Mouse (Mus musculus): ENCODE measurements around the gene Mapk8ip3.
"Not testable (repeated sequence)": the region's sequence is repeated elsewhere in the genome, so short reads cannot be mapped to it uniquely, and the experiment has no call there.

The Mapk8ip3 gene

DNA sequence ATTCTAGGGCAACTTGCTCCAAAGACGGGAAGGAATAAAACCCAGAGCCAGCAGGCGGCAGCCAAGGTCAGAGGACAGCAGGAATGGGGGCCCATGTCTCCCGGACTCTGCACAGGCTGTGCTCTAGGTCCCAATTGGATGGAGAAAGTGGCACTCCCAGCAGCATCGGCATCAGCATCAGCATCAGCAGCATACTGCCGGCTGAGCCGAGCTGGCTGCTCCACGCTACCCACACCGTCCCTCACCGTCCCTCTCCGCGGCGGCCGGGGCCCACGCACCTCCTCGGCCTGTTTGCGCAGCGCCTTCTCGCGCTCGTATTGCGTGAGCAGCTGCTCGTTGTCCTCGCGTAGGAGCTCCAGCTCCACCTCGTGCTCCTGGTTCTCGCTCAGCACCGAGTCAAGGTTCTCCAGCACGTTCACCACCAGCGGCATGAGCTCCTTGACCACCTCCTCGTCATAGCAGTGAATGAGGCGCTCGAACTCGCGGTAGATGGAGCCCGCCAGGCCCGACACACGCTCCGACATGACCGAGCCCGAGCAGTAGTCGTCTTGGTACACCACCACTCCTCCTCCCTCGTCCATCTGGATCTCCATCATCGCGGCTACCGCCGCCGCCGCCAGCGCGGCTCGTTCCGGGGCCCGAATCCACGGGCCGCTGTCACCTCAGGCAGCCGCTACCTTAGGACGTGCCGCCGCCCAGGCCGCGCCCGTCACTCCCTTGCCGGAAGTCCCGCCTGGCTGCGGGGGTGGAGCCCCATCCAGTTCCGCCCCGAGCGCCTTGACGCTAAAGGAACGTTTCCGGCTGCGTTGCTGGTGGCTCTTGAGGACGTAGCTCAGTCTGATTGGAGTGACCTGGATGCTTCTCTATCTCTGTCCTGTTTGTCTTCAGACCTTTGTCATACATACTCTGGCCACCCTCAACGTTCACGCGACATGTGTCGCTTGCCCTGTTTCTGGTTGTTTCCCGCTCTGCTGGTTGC lies at the start of gene Mapk8ip3:
Gene Mapk8ip3 (minus strand): TSS at position 719 of the 979 bp plus-strand sequence.
- DNase-seq (ENCODE audit: low read depth in 1 of 2, low spot score in 2 of 2): peak; percentile 84 to 92

DNA sequence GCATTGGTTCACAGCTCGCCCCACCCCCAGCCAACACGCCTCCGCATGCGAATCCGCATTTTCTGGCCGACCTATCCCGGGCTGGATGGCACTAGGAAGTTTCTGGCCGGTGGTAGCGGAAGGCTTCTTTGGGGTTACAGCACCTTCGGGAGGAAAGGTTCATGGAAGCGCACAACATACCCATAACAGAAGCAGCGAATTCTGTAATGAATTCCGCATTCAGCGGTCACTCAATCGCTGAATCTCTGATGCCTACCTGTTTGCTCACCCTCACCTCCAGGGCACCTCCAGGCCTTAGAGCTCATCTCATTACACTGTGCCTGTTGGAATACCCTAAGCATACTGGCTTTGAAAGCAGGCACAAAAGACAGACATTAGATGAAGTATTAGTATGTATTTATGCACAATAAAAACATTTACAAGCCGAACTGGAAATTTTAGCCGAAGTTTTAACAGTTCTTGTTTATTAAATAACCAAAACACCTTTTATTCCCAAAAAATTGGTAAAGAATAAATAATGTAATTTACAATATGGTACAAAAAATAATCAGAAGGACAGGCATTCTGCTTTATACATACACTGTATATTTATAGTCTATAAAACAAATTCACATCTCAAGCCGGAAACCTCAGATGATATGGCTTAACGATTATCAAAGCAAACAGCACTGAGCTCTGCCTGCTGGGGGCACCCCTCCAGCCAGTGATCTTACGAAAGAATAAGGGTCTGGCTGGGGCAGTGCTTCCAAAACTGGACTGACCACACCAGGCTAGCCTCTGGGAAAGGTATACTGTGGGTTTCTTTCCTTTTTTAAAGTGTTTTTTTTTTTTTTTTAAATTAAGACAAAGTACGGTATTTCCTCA lies 24.3 kb upstream of the Mapk8ip3 start:
- DNase-seq (ENCODE audit: low read depth in 1 of 2, low spot score in 2 of 2): no peak

DNA sequence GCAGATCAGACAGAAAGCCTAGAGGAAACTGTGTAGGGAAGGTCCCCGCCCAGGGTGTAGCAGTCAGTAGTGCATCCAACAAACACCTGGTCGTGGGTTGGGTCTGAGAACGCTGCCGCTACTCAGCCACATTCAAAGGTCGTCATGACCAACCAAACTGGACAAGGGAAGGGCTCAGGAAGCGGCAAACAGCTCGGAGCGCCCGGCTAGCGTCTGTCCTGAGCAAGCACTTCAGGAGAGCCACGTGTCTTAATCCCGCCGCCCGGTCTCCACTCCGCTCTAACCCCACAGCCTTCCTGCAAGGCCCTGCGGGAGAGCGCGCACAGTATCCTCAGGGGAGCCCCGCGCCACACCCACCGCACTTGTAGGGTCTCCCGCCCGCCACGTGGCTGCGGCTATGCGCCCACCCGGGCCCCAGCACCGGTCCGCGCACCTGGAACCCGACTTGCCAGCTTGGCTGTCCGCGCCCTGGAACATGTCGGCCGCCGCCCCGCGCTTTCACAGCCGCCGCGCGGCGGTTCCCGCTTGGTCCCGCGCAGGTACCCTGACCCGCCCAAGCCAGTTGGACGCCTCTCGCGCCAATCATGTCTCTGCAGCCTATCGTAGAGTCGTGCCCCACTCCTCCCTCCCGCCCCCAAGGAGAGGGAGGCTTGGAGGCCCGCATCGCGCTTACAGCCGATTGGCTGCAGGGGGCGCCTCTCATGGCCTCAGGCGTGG lies 23.5 kb upstream of the Mapk8ip3 start, which contains the start of gene Jpt2:
Gene Jpt2 (minus strand): TSS at position 555 of the 717 bp plus-strand sequence.
- DNase-seq (ENCODE audit: low read depth in 1 of 2, low spot score in 2 of 2): peak; percentile 94 to 95

DNA sequence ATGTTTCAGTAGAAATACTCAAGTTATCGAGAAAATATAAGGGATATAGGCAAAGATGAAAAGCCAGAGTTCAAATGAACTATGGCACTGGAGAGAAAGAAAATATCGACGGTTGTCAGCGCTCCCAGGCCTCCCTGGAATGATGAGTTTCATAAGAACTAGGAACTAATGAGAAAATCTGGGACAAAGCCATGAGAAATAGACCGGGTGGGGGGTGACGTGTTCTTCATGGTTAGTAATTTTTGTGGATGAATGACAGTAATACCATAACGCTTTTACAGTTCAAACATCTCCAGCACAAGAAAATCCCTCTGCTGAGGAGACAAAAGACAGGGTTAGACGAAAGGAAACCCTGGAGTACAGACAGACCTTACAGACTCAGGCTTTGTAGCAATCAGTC lies 22.6 kb upstream of the Mapk8ip3 start:
- no peak for DNase-seq (ENCODE audit: low read depth in 1 of 2, low spot score in 2 of 2)

DNA sequence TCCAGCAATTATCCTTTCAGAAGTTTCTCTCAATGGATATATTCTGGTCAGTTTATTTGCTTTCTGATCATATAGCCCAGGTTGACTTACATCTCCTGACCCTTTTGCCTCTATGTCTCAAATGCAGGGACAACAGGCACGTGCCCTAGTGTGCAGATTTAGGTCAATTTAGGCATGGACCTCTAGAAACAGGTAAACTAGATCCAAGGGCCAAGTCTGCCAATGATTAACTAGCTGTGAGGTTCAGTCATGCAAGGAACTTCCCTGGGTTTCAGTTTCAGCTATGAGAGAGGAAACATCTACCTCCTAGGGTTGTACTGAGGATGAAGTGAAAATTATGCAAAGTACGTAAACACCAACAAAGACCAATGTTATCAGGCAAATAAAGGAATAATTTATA lies 16.5 kb upstream of the Mapk8ip3 start:
- no peak for DNase-seq (ENCODE audit: low read depth in 1 of 2, low spot score in 2 of 2)

DNA sequence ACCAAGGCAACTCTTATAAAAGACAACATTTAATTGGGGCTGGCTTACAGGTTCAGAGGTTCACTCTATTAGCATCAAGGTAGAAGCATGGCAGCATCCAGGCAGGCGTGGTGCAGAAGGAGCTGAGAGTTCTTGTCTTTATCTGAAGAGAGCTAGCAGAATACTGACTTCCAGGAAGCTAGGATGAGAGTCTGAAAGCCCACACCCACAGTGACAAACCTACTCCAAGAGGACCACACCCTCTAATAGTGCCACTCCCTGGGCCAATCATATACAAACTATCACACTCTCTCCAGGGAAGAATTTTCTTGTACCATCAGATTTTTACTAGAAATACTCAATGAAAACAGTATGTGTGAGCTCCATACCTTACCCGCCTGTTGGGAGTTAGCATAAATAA lies 13.9 kb upstream of the Mapk8ip3 start:
- no peak for DNase-seq (ENCODE audit: low read depth in 1 of 2, low spot score in 2 of 2)

DNA sequence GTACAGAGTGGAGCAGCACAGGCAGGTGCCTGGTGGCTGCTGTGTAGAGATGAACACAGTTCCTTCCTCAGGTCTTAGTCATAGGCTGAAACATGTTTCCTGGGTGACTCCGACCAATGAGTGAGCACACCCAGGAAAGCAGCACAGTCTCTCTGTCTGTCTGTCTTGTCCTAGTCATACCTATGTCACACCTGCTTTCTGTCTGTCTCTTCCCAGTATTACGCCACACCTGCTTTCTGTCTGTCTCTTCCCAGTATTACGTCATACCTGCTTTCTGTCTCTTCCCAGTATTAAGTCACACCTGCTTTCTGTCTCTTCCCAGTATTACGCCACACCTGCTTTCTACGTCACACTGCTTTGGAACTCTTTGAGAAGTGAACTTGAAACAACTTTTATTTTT lies 11.4 kb upstream of the Mapk8ip3 start:
- no peak for DNase-seq (ENCODE audit: low read depth in 1 of 2, low spot score in 2 of 2)

DNA sequence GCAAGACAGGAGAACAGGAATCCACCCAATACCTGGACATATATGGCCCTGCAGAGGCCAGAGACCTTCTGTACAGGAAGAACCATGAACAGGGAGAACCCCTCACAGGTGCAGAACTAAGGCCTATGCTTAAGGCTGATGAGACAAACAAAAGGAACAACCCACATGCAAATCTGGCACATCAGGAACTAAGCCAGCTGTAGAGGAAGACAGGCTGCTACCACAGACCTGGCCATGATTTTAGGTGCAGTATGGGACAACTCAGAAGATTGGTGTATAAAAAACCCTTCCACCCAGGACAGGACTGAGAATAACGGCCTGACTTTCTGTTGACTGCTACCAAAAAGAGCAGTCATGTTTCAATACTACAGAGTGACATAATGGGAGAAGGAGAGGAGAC lies 6.8 kb upstream of the Mapk8ip3 start:
- not testable (repeated sequence) for DNase-seq (ENCODE audit: low read depth in 1 of 2, low spot score in 2 of 2)

DNA sequence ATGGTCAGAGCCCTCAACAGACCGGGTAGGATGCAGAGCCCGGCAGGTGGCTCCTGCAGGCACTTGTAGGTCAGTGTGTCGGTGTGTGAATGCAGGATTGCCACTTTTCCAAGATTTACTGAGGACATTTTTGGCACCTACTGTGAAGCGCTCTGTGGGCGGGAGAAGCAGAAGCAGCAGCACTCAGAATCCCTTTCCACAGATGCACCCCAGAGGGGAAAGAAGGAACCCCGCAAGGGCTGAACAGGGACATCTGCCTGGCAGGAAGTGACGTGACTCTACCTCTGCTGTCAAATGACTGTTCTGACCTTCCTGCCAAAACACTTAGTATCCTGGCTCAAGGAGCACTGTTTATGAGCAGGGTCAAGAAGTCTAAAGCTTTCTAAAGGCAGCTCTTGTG lies 6.3 kb upstream of the Mapk8ip3 start:
- DNase-seq (ENCODE audit: low read depth in 1 of 2, low spot score in 2 of 2): no peak

DNA sequence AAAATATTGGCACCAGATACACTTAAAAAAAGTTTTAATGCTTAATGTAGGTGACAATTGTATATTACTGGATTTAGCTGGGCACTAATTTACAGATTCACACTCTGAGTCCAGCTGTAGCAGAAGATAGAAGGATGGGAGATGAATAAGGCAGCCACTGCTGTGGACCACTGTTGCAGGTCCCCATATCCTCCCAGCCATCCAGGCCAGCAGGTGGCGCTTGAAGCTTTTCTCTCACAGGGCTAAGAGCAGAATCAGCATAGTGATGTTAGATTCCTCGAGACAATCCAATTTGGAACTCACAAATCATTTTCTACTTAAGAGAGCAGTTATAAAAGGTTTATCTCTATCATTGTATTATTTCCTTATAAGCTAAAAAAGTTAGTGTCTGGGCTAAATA lies 5.7 kb upstream of the Mapk8ip3 start:
- peak in 1 of 2 experiments; percentile 7 for DNase-seq (ENCODE audit: low read depth in 1 of 2, low spot score in 2 of 2)

DNA sequence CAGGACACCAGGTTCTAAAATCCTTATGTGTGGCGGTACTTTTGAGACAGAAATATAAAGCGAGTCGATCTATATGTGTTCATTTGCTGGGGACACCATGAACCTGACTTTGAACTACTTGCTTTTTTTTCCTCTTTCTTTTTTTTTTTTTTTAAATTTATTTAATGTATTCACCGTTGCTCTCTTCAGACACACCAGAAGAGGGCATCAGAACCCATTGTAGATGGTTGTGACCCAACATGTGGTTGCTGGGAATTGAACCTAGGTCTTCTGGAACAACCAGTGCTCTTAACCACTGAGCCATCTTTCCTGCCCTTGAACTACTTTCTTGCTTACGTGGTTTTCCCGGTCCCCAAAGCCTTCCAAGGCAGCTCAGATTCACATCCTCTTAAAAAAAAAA lies 489 bp upstream of the Mapk8ip3 start:
- DNase-seq (ENCODE audit: low read depth in 1 of 2, low spot score in 2 of 2): no peak

DNA sequence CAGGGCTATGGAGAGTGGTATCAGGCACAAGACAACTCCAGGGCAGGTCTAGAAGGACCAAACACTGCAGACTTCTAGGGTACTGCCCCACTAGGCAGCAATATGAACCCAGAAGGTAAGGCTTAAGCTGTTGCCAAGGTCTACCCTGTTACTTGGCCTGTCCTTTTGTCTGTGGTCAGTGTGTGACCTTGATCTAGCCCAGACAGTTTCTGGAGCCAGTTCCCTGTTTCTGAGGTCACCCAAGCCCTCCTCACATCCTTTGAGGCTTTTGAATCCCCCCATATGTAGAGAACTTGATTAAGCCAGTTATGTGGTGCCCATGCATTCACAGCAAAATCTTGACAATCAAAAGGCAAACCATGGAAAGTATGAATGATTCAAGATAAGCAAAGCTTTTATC lies 1.1 kb downstream of the Mapk8ip3 start:
- DNase-seq (ENCODE audit: low read depth in 1 of 2, low spot score in 2 of 2): no peak

DNA sequence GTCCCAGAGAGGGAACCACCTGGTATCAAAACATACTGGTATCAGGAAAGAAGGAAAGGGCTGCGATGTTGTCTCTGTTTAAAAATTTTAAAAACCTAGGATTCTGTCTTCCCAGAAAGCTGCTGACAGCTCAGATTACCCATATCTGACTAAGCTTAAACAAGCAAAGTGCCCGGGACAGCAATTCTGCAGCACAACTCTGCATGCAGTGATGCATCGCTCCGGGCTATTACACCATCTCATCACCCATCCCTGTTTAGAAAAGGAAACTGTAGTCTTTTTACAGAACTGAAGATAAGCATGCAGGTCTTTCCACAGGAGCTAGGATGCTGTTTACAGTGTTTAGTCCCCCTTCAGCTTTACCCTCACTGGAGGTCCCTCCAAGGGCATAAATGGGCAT lies 1.9 kb downstream of the Mapk8ip3 start:
- no peak for DNase-seq (ENCODE audit: low read depth in 1 of 2, low spot score in 2 of 2)

DNA sequence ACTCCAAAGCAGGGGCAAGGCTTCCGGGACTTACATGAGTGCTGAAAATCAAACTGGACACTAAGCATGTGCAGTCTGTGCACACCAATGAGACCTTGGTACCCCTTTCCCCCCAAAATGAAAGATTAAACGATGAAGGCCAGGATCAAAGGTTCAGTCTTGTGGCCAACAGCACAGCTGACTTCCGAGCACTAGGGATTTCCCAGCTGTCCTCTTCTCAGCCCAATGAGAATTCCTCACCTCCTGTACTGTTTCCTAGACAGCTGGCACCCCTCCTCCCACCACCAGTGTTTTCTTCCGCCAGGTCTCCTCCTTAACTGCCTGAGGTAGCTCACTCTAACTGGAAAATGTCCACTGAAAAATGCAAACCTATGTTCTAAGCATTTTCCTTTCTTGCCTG lies 3.6 kb downstream of the Mapk8ip3 start:
- DNase-seq (ENCODE audit: low read depth in 1 of 2, low spot score in 2 of 2): no peak

DNA sequence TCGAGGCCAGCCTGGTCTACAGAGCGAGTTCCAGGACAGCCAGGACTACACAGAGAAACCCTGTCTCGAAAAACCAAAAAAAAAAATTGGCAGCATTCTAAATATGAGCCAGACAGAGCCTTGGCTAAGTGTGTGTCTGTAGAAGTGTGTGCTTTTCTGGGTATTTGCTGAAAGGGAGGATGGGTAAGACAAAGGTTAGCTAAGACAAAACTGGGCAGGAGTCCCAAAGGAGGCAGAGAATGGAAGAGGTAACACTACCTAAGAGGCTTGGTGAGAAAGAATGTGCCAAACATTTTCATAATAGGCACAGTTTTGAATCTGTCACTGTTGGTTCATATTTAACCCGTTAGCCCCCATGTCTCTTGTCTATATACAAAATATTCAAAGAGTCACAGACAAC lies 4.3 kb downstream of the Mapk8ip3 start:
- no peak for DNase-seq (ENCODE audit: low read depth in 1 of 2, low spot score in 2 of 2)

DNA sequence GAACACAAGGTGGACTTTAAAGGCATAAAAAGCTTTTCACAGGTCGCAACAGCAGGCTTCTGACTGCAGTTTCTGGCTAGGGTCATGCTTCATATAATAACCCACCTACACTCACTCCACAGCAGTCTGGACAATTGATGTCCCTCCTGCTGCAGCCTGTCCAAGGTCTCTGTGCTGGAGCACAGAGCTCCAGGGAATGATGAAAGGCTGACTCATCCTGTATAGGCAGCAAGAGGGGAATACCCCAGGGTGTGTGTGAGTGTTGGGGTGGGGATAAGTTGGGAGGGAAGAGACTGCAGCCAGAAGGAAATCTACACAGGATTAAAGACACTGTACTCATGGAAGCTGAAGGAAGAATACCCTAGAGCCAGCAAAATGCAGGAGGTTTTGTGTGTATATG lies 7.3 kb downstream of the Mapk8ip3 start:
- no peak for DNase-seq (ENCODE audit: low read depth in 1 of 2, low spot score in 2 of 2)

DNA sequence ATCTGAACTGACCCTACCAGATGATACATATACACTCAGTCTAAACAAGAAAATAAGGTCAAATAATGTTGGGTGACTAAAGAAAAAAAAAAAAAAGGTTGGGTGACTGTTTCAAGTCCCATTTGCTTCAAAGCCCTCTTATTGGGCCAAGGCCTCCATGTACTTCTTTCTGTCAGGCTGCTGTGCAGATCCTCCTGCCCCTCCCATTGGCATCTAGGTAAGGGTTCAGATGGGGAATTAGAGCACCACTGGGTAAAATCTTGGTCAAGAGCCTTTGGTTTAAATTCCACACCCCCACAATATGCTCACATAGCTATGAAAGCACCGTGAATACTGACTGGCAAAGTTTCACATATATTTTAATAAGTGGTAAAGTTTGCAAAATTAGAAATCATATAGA lies 13.5 kb downstream of the Mapk8ip3 start:
- no peak for DNase-seq (ENCODE audit: low read depth in 1 of 2, low spot score in 2 of 2)

DNA sequence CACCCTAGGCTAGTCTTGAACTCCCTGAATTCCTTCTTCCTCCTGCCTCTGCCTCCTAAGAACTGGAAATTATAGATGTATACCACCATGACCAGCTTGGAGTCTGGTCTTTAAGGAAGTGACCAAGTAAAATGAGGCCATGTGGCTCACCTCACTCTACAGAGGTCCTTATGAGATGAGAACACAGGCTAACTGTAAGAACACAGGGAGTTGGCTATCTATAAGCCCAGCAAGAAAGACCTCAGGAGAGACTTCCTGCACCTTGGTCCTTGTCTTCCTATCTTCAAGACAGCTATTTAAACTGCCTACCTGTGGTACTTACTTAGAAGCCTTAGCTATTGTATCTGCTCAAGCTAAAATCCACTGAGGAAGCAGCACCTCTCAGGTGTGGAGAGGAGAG lies 22.8 kb downstream of the Mapk8ip3 start:
- DNase-seq (ENCODE audit: low read depth in 1 of 2, low spot score in 2 of 2): no peak

DNA sequence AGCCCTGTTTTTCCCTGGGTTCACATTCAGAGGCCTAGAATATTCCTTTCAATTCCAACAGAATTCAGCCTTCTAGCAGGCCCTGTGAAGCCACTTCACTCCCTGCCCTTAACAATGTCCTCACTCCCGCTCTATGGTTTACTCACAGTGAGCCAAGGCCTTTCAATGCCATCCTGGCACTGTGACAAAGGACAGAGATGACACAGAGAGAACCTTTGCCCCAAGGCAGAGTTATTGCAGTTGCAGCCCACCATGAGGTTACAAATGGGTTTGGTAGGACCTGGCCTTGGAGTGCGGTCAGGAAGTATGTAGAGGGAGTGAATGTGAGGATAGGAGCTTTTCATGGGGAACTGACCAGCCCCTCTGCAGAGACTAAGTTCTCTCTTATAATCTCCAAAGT lies 29.2 kb downstream of the Mapk8ip3 start:
- DNase-seq (ENCODE audit: low read depth in 1 of 2, low spot score in 2 of 2): no peak

DNA sequence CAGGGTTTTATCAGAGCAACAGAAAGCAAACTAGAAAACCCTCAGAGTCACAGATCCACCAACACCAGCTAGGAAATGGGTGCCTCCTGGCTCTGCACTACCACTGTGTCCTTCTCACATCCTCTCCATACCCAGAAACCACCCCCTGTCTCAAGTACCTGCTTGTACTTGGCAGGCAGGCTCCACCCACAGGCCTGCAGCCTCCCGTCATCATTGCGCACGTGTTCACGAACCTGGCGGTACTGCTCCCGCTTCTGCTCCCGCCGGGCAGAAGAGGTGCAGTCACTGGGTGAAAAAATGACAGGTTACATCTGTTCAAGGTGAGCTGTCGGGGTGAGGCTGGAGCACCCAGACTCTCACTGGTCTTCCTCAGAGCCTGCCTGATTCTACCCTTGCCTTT lies 33.0 kb downstream of the Mapk8ip3 start:
- DNase-seq (ENCODE audit: low read depth in 1 of 2, low spot score in 2 of 2): no peak
